Mouse (Mus musculus): Measurements from ENCODE around the gene Gm20890. TPM values are rescaled to one million over a fixed set of nuclear protein-coding genes. Genes with fewer than 3 reads are reported as not detected.
"Not testable (repeated sequence)": the region's sequence is repeated elsewhere in the genome, so short reads cannot be mapped to it uniquely, and the experiment has no call there.

The Gm20890 gene
- polyA plus RNA-seq (2015; fragmentation: Nextera tagmentation; extraction: Ambion mirVana) = not detected in 2 replicates

GRCm38 (mm10) chrY:26776699-26777098, at the start of gene Gm20890:
Gm20890 (minus strand) TSS chrY:26776799.
- not testable (repeated sequence) for ATAC-seq (ENCODE audit: low FRiP score)

More at GRCm38 (mm10) chrY:26776699-26777098, at the start of gene Gm20890:
- not testable (repeated sequence) for H3K27ac ChIP-seq; H3K9ac ChIP-seq; H3K9me3 ChIP-seq; H3K4me1 ChIP-seq (replicated peaks); H3K36me3 ChIP-seq; H3K27me3 ChIP-seq; H3K4me3 ChIP-seq; H3K4me2 ChIP-seq
- WGBS = no CpG with 5 or more reads among the region's 5 CpGs

Data from hindbrain, embryonic 13.5 days (tissue).